Mouse (Mus musculus): ENCODE measurements around the gene Atraid. TPM values are rescaled to one million over a fixed set of nuclear protein-coding genes. Genes with fewer than 3 reads are reported as not detected.

The Atraid gene
- 262 and 282 TPM in 2 replicates for polyA plus RNA-seq (2015; fragmentation: Nextera tagmentation; extraction: Ambion mirVana)

DNA sequence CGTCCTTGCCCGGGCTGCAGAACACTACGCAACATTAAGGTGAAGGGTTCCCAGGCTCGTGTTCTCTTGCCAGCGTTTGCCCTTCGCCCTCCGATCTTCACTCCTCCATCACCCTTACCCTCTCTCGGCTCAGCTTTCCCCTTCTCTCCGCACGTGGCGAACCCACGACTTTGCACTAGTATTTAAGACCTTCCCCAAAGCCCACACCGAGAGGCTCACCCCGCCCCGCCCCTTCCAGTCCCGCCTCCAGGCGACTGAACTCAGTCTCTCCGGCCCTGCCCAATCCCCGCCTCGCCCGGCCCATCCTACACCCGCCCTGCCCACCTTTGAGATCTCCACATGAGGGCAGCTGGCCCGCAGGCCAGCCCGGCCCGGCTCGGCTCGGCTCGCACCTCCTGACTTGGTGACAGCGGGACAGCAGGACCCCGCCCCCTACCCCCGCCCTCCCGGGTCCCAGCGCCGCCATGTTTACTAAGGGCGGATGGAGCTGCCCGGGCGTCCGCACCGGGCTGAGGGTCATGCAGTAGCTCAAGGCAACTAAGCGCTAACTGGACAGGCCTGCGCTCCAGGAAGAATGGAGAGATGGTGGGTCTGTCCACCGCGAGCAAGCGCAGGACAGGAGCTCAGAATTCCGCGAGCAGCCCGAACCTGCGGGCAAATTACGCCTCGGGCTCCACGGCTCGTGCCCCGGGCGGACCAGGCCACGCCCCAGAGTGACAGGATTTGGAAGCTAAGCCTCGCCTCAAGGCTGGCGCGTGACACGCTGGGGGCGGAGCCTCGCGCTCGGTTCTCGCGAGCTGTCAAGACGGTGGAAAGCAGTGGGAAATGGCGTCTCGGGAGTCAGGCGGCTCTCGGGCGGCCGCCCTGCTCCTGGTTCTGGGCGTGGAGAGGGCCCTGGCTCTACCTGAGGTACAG lies at the start of gene Atraid:
TSS of gene Atraid (plus strand) at position 465 of the 915 bp plus-strand sequence.

DNA sequence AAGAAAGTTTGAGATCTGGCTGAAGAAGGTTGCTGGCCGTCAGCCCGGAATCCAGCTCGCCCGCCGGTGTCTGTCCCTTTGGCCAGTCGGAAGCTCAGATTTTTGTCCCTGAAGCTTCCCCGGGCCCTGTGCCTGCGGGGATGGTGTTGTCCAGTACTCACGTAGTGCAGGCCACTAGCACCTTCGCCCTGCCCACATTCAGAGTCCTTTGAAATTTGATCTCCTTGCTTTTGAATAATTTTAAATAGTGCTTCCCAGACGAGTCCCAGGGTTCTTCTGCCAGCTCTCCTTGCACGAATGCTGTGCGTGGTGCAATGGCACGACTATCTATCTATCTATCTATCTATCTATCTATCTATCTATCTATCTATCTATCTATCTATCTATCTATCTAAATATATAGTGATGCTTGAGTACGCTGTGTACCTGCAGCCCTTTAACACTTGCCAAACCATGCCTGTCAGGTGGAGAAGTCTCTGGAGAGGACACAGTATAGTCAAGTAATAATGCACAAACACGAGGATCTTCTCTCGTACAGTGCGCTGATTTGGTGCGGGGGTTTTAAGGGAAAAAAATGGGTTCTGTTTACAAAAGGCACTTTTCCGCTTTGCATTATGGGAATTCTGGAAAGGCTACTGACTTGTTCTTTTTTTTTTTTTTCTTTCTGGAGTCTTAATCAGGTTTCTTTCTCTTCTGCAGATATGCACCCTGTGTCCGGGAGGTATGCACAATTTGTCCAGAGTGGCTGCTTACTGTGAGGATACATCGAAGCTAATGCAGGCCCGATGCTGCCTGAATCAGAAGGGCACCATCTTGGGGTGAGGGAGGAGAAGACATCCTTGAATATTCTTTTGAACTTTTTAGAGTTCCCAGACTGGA lies 890 bp downstream of the Atraid start, which contains the start of gene Slc5a6:
TSS of gene Slc5a6 (minus strand) at position 162 of the 879 bp plus-strand sequence.

DNA sequence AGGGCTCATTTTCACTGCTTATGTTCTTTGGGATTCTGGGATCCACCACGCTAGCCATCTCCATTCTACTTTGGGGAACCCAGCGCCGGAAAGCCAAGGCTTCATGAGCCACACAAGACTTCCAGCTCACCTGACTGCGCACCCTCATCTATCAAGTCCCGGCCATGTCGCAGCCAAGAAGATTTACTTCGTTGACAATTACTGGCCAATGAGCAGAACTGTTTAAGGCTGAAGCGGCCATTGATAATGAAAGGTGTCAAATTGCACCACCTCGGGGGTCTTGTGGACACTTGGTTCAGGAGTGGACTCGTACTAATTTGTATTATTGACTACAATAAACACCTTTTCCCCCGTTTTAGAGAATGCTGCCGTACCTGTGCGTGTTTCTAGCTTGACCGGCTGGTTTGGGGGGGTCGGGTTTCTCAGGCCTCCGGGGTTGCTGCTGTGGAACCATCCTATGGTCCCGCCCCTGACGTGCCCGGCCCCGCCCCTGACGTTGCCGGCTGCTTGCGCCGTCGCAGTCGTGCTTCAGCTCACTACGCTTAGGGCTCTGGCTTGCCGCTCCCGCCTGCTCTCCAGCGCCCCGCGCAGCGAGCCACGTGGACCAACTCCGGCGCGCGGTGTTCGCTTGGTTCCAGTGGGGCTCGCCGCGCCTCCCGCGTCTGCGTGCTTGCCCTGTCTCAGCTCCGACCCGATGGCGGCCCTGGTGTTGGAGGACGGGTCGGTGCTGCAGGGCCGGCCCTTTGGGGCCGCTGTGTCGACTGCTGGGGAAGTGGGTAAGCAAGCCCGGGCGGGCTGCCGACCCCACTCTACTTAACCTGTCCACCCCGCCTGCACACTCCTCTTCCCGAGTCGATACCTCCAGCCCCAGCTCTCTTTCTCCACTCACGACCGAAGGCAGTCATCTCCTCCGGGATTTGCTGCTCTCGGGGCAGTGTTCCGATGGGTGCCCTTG lies 6.4 kb downstream of the Atraid start, which contains the start of gene Cad:
TSS of gene Cad (plus strand) at position 520 of the 955 bp plus-strand sequence.

Other genes with a start within 250 kb of the Atraid start
- 54.6 and 55.1 TPM in 2 replicates for gene Mapre3, start 233.7 kb upstream of the Atraid start, polyA plus RNA-seq (2015; fragmentation: Nextera tagmentation; extraction: Ambion mirVana)
- gene Tmem214, start 180.3 kb upstream of the Atraid start, polyA plus RNA-seq (2015; fragmentation: Nextera tagmentation; extraction: Ambion mirVana), result 46.0 and 49.8 TPM in 2 replicates
- gene Agbl5, start 159.6 kb upstream of the Atraid start, polyA plus RNA-seq (2015; fragmentation: Nextera tagmentation; extraction: Ambion mirVana), result 2.7 and 3.9 TPM in 2 replicates
- 291 and 336 TPM in 2 replicates for gene Ost4, start 140.5 kb upstream of the Atraid start, polyA plus RNA-seq (2015; fragmentation: Nextera tagmentation; extraction: Ambion mirVana)
- 59.3 and 67.0 TPM in 2 replicates for gene Emilin1, start 134.9 kb upstream of the Atraid start, polyA plus RNA-seq (2015; fragmentation: Nextera tagmentation; extraction: Ambion mirVana)
- gene Khk, start 126.9 kb upstream of the Atraid start, polyA plus RNA-seq (2015; fragmentation: Nextera tagmentation; extraction: Ambion mirVana), result 32.8 and 34.8 TPM in 2 replicates
- gene Cgref1, start 102.7 kb upstream of the Atraid start, polyA plus RNA-seq (2015; fragmentation: Nextera tagmentation; extraction: Ambion mirVana), result 18.3 and 20.6 TPM in 2 replicates
- 84.0 and 85.7 TPM in 2 replicates for gene Preb, start 88.0 kb upstream of the Atraid start, polyA plus RNA-seq (2015; fragmentation: Nextera tagmentation; extraction: Ambion mirVana)
- 0.07 TPM in 1 of 2 replicates, not detected in the other for gene Tcf23, start 79.7 kb upstream of the Atraid start, polyA plus RNA-seq (2015; fragmentation: Nextera tagmentation; extraction: Ambion mirVana)
- 10.1 and 11.2 TPM in 2 replicates for gene Slc5a6, start 612 bp downstream of the Atraid start, polyA plus RNA-seq (2015; fragmentation: Nextera tagmentation; extraction: Ambion mirVana)
- 6.1 and 6.4 TPM in 2 replicates for gene Cad, start 6.5 kb downstream of the Atraid start, polyA plus RNA-seq (2015; fragmentation: Nextera tagmentation; extraction: Ambion mirVana)
- not detected in 2 replicates for gene Dnajc5g, start 58.0 kb downstream of the Atraid start, polyA plus RNA-seq (2015; fragmentation: Nextera tagmentation; extraction: Ambion mirVana)
- 0.08 TPM in 1 of 2 replicates, not detected in the other for gene Slc30a3, start 59.9 kb downstream of the Atraid start, polyA plus RNA-seq (2015; fragmentation: Nextera tagmentation; extraction: Ambion mirVana)
- gene Trim54, start 68.4 kb downstream of the Atraid start, polyA plus RNA-seq (2015; fragmentation: Nextera tagmentation; extraction: Ambion mirVana), result 210 and 232 TPM in 2 replicates
- 1.1 TPM in 2 replicates for gene Ucn, start 90.5 kb downstream of the Atraid start, polyA plus RNA-seq (2015; fragmentation: Nextera tagmentation; extraction: Ambion mirVana)
- gene Mpv17, start 105.9 kb downstream of the Atraid start, polyA plus RNA-seq (2015; fragmentation: Nextera tagmentation; extraction: Ambion mirVana), result 62.8 and 67.1 TPM in 2 replicates
- 0.51 and 0.68 TPM in 2 replicates for gene Gm29609, start 131.6 kb downstream of the Atraid start, polyA plus RNA-seq (2015; fragmentation: Nextera tagmentation; extraction: Ambion mirVana)
- gene Gtf3c2, start 131.8 kb downstream of the Atraid start, polyA plus RNA-seq (2015; fragmentation: Nextera tagmentation; extraction: Ambion mirVana), result 20.8 and 21.8 TPM in 2 replicates
- 96.4 and 109 TPM in 2 replicates for gene Snx17, start 144.9 kb downstream of the Atraid start, polyA plus RNA-seq (2015; fragmentation: Nextera tagmentation; extraction: Ambion mirVana)
- 61.4 and 74.4 TPM in 2 replicates for gene Eif2b4, start 145.1 kb downstream of the Atraid start, polyA plus RNA-seq (2015; fragmentation: Nextera tagmentation; extraction: Ambion mirVana)
- gene Zfp513, start 154.0 kb downstream of the Atraid start, polyA plus RNA-seq (2015; fragmentation: Nextera tagmentation; extraction: Ambion mirVana), result 3.6 and 6.5 TPM in 2 replicates
- gene Ppm1g, start 172.4 kb downstream of the Atraid start, polyA plus RNA-seq (2015; fragmentation: Nextera tagmentation; extraction: Ambion mirVana), result 37.5 and 45.6 TPM in 2 replicates
- gene Nrbp1, start 192.6 kb downstream of the Atraid start, polyA plus RNA-seq (2015; fragmentation: Nextera tagmentation; extraction: Ambion mirVana), result 95.9 and 102 TPM in 2 replicates
- gene Gm9970, start 192.9 kb downstream of the Atraid start, polyA plus RNA-seq (2015; fragmentation: Nextera tagmentation; extraction: Ambion mirVana), result 0.87 TPM in 2 replicates
- 0.74 and 1.2 TPM in 2 replicates for gene Krtcap3, start 203.4 kb downstream of the Atraid start, polyA plus RNA-seq (2015; fragmentation: Nextera tagmentation; extraction: Ambion mirVana)
- 10.1 and 11.2 TPM in 2 replicates for gene Ift172, start 242.8 kb downstream of the Atraid start, polyA plus RNA-seq (2015; fragmentation: Nextera tagmentation; extraction: Ambion mirVana)
- gene Fndc4, start 247.8 kb downstream of the Atraid start, polyA plus RNA-seq (2015; fragmentation: Nextera tagmentation; extraction: Ambion mirVana), result 14.3 and 18.7 TPM in 2 replicates
- 0.19 and 0.22 TPM in 2 replicates for gene Gckr, start 249.1 kb downstream of the Atraid start, polyA plus RNA-seq (2015; fragmentation: Nextera tagmentation; extraction: Ambion mirVana)

All from skeletal muscle tissue, postnatal 0 days (tissue).